Mouse (Mus musculus) testis, adult 2 months (tissue): ENCODE measurements around the gene Sort1.

Experiments
- CTCF ChIP-seq: fragments of 200-500 bp; IDR thresholded peaks from 2 replicates; pipeline ENCODE4 v1.5.1; 2012; ENCODE audit warnings: low read depth, mild to moderate bottlenecking, inconsistent platforms, low read length, moderate library complexity; ENCODE audit not compliant: control insufficient read depth, insufficient read depth, insufficient replicate concordance
- POLR2A ChIP-seq: fragments of 200-500 bp; IDR thresholded peaks from 2 replicates; pipeline ENCODE4 v1.6.1; 2012; ENCODE audit warnings: low read depth, mild to moderate bottlenecking, inconsistent platforms, low read length, moderate library complexity; ENCODE audit not compliant: control insufficient read depth

DNA sequence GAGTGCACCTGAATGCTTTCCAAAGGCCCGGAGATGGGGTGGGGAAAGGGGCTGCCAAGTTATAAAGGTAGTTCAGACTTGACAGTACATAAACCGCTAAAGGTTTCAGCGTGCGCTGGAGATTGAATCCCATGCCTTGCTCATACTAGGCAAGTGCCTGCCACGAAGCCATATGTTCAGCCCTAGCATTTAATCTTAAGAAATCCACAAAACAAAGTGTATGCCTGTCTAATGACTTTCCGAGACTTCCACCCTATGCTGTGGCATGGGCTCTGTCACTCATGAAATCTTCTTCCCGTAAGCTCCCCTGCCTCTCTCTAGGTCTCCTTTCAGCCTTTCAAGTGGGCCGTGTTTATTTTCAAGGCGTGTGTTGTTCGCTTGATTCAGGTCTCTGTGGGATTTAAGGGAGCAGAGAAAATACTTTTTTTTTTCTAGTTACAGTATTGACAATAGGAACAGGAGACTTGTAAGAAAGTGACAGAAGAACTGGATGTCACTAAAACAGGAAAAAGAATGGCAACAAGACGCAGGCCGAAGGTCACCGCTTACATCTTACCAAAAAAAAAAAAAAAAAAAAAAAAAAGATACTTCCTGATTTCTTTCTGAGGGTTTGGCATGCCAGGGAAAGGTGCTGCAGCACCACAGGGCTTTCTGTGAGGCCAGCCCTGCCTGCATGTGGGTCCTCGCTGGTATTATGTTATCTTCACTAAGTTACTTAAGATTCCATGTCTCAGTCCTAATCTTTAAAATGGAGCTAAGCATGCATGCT is 3.0 kb downstream of the Sort1 start:
- TF ChIP-seq POLR2A (no peak), CTCF (no peak)
